Mouse (Mus musculus): Measurements from ENCODE around the gene Trim7. TPM values are rescaled to one million over a fixed set of nuclear protein-coding genes. Genes with fewer than 3 reads are reported as not detected.
A peak's percentile ranks its signal among the peaks of the same experiment; 100 is the strongest.

The Trim7 gene
- polyA plus RNA-seq, 1 experiment: 80.3 TPM

DNA sequence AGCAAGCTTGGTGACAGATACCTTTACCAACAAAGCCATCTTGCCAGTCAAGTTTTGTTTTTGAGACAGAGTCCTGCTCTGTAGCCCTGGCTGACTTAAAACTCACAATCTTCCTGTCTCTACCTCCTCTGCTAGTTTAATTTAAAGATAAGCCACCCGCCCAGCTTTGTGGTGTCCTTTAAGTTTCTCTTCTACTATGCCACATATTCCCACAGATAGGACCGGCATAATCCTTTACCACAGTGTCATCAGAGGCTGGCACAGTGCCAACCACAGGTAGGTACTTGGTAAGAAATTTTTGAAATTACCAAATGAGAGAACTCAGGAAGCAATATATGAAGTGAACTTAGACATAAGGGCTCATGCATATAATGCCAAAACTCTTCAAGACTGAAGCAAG lies 15.8 kb upstream of the Trim7 start:
- WGBS: 69% methylated on average over 2 of the region's 2 CpGs
- Histone ChIP-seq H3K4me1 (ENCODE audit: control insufficient read depth, insufficient read depth, low read length) (peaks cover 4% of the 10 kb centered on the region; the same call in 1 of the 2 replicates), H3K27ac (ENCODE audit: insufficient read depth, low read depth, low read length) (no peak overlapping the region), H3K36me3 (ENCODE audit: control insufficient read depth, insufficient read depth, low read length) (peaks cover 17% of the 10 kb centered on the region), H3K27me3 (replicated peaks; ENCODE audit: control insufficient read depth, insufficient read depth, low read length) (no peaks in the 10 kb centered on the region), H3K4me3 (ENCODE audit: insufficient read depth, low read depth, low read length) (no peak overlapping the region)
- no peak for DNase-seq
- no peak for TF ChIP-seq CTCF (conservative IDR thresholded peaks at IDR 0.05; ENCODE audit: insufficient read depth, insufficient read length, low read depth, low read length)
- TF ChIP-seq POLR2A (IDR thresholded peaks at IDR 0.05; ENCODE audit: low read depth, low read length): no peak

DNA sequence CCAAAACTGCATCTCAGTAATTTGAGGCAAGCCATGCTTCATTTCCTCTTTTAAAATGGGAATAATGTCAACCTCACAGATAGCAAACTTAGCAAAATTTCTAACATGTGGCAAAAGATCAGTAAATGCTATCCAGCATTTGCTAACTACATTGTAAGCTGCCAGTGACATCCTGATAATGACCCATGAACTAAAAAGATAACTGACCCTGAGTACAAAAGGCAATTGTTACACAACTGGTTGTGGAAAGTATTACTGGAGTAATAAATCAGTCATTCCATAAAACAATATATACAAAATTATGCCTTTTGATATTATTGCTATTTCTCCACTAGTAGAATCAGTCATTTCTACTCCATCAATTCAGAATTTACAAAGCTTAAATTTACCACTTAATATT lies 12.2 kb upstream of the Trim7 start:
- Histone ChIP-seq H3K36me3 (ENCODE audit: control insufficient read depth, insufficient read depth, low read length) (peaks cover 4% of the 10 kb centered on the region), H3K4me3 (ENCODE audit: insufficient read depth, low read depth, low read length) (no peak overlapping the region), H3K4me1 (ENCODE audit: control insufficient read depth, insufficient read depth, low read length) (peaks cover 12% of the 10 kb centered on the region), H3K27ac (ENCODE audit: insufficient read depth, low read depth, low read length) (no peak overlapping the region), H3K27me3 (replicated peaks; ENCODE audit: control insufficient read depth, insufficient read depth, low read length) (no peaks in the 10 kb centered on the region)
- no peak for DNase-seq
- TF ChIP-seq POLR2A (IDR thresholded peaks at IDR 0.05; ENCODE audit: low read depth, low read length) (no peak), CTCF (conservative IDR thresholded peaks at IDR 0.05; ENCODE audit: insufficient read depth, insufficient read length, low read depth, low read length) (no peak)

DNA sequence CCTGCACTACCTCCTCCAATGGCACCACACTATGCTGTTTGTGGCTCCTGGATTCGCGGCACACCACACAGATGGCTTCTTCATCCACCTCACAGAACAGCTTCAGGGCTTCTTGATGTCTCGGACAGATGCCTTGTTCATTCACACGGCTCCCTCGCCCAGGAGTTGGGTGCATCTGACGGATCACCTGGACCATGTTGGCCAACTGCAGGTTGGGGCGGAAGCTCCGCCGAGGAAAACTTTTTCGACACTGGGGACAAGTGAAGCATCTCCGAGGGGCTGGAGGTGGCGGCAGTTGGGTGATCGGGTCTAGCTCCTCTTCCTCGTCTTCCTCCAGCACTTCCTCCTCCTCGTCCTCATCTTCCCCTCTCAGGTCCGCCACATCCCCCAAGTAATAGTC lies 10.1 kb upstream of the Trim7 start:
- TF ChIP-seq CTCF (conservative IDR thresholded peaks at IDR 0.05; ENCODE audit: insufficient read depth, insufficient read length, low read depth, low read length) (no peak), POLR2A (IDR thresholded peaks at IDR 0.05; ENCODE audit: low read depth, low read length) (no peak)
- H3K27ac ChIP-seq (ENCODE audit: insufficient read depth, low read depth, low read length): no peak overlapping the region
- peaks cover 12% of the 10 kb centered on the region for H3K4me1 ChIP-seq (ENCODE audit: control insufficient read depth, insufficient read depth, low read length)
- H3K27me3 ChIP-seq (replicated peaks; ENCODE audit: control insufficient read depth, insufficient read depth, low read length): no peaks in the 10 kb centered on the region
- H3K4me3 ChIP-seq (ENCODE audit: insufficient read depth, low read depth, low read length): peak overlapping the region; percentile 93
- DNase-seq: no peak
- peaks cover 2% of the 10 kb centered on the region; the same call in 1 of the 2 replicates for H3K36me3 ChIP-seq (ENCODE audit: control insufficient read depth, insufficient read depth, low read length)
- 39% methylated on average over 16 of the region's 16 CpGs for WGBS

DNA sequence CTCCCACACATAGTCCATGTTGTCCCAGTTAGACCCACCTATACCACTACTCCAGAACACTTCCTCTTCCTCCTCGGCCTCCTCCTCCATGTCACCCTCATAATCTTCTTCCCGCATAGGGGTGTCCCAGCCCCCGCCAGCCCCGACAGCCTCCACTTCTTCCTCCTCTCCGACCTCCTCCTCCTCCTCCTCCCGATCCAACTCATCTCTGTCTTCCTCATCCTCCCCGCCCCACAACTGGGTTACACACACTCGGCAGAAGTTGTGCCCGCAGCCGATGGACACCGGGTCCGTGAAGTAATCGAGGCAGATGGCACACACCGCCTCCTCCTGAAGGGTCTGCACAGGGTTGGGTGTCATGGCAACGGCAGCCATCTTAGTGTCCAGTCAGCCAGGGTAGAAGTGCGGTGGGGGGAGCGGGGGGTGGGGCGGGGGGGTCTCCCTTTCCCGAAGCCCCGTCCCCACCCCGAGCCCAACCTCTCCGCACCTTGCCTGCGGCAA lies 9.6 kb upstream of the Trim7 start:
- Histone ChIP-seq H3K27ac (ENCODE audit: insufficient read depth, low read depth, low read length) (peak overlapping the region; percentile 29; the same call in 1 of the 2 replicates), H3K27me3 (replicated peaks; ENCODE audit: control insufficient read depth, insufficient read depth, low read length) (no peaks in the 10 kb centered on the region), H3K4me1 (ENCODE audit: control insufficient read depth, insufficient read depth, low read length) (peaks cover 12% of the 10 kb centered on the region), H3K36me3 (ENCODE audit: control insufficient read depth, insufficient read depth, low read length) (0 out of 2 replicates have a peak, but pooled peaks cover under 1% of the 10 kb centered on the region), H3K4me3 (ENCODE audit: insufficient read depth, low read depth, low read length) (peak overlapping the region; percentile 93)
- 2% methylated on average over 22 of the region's 23 CpGs for WGBS
- peak; percentile 3 for TF ChIP-seq POLR2A (IDR thresholded peaks at IDR 0.05; ENCODE audit: low read depth, low read length)
- no peak for TF ChIP-seq CTCF (conservative IDR thresholded peaks at IDR 0.05; ENCODE audit: insufficient read depth, insufficient read length, low read depth, low read length)
- no peak for DNase-seq

DNA sequence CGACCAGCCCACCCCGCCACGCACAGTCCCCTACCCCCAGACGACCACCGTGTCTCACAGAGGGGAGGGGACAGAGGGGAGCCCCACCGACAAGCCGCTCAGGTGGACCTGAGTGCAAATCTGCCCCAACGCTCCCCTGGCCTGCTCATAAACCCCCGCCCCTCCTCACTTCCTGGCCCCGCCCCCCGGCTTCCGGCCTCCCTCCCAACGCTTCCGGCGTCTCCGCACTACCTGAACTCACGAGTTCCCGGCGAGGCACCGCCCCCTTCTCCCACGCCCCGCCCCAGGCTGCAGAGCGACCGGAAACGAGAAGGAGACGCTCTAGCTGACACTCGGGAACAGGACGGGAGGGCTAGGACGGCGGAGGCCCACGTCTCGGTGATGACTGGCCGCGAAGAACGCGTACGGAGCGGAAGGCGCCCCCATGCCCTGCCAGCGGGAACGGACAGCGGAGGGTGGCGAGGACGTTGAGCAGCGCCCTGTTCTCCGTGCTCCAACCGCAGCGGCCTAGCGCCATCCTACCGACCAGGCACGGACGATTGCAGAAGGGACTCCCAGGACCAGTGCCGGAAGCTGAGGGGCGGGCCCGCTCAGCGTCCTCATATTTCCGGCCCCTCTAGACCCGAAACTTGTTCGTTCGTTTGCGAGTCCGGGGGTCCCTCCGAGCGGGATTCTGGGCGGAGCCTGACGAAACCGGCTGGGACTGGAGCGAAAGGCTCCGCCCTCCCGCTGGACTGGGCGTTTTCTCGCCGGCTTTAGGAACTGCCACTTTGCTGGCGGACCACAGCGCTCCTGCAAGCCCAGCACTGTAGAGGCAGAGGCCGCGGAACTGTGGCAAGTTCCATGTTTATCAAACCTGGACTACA lies 8.9 kb upstream of the Trim7 start, which contains the start of gene Trim41:
Trim41 (minus strand) TSS at position 554 of the 866 bp plus-strand sequence.
- Histone ChIP-seq H3K36me3 (ENCODE audit: control insufficient read depth, insufficient read depth, low read length) (no peaks in the 10 kb centered on the region), H3K27me3 (replicated peaks; ENCODE audit: control insufficient read depth, insufficient read depth, low read length) (no peaks in the 10 kb centered on the region), H3K4me3 (ENCODE audit: insufficient read depth, low read depth, low read length) (peak within 1 kb of the TSS; percentile 98), H3K27ac (ENCODE audit: insufficient read depth, low read depth, low read length) (peak within 1 kb of the TSS; percentile 100), H3K4me1 (ENCODE audit: control insufficient read depth, insufficient read depth, low read length) (peaks cover 12% of the 10 kb centered on the region)
- peak; percentile 100 for DNase-seq
- WGBS: under 1% methylated on average over 75 of the region's 77 CpGs
- peak; percentile 95 for TF ChIP-seq POLR2A (IDR thresholded peaks at IDR 0.05; ENCODE audit: low read depth, low read length)
- TF ChIP-seq CTCF (conservative IDR thresholded peaks at IDR 0.05; ENCODE audit: insufficient read depth, insufficient read length, low read depth, low read length): no peak

DNA sequence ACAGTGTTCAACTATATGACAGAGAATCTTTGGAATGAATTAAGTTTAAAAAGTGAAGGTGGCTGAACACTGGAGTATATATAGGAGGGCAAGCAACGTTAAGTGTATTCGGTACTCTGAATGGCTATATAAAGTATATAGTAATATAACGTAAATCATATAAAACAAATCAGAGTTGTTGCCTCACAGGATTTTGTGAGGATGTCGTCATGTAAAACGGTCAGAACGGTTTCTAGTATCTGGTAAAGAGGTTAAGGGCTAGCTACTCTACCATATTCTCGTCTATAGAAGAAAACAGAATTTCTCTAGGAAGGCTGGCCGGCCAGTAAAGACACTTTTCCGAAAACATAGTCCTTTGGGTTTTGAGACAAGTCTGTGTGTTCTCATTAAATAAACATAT lies 8.1 kb upstream of the Trim7 start:
- Histone ChIP-seq H3K4me3 (ENCODE audit: insufficient read depth, low read depth, low read length) (peak overlapping the region; percentile 98), H3K36me3 (ENCODE audit: control insufficient read depth, insufficient read depth, low read length) (no peaks in the 10 kb centered on the region), H3K4me1 (ENCODE audit: control insufficient read depth, insufficient read depth, low read length) (peaks cover 12% of the 10 kb centered on the region), H3K27me3 (replicated peaks; ENCODE audit: control insufficient read depth, insufficient read depth, low read length) (no peaks in the 10 kb centered on the region), H3K27ac (ENCODE audit: insufficient read depth, low read depth, low read length) (peak overlapping the region; percentile 98)
- no peak for DNase-seq
- WGBS: 3% methylated on average over 9 of the region's 9 CpGs
- no peak for TF ChIP-seq POLR2A (IDR thresholded peaks at IDR 0.05; ENCODE audit: low read depth, low read length)
- TF ChIP-seq CTCF (conservative IDR thresholded peaks at IDR 0.05; ENCODE audit: insufficient read depth, insufficient read length, low read depth, low read length): no peak

DNA sequence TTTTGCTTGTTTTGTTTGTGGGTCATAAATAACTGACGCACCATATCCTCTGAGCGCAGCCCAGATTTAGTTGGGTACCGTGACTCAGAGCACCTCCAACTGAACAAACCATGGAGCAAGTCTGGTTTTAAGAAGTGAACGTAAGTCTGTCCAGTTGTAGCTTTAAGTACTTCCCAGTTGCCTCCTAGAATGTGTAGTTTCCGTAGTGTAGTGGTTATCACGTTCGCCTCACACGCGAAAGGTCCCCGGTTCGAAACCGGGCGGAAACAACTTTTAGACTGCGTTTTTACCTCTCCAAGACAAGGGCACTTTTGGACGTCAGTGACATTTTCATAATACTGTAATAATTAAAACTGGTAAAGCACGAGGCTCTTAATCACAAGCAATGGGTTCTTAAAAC lies 7.6 kb upstream of the Trim7 start:
- Histone ChIP-seq H3K27ac (ENCODE audit: insufficient read depth, low read depth, low read length) (peak overlapping the region; percentile 62), H3K4me1 (ENCODE audit: control insufficient read depth, insufficient read depth, low read length) (peaks cover 14% of the 10 kb centered on the region), H3K4me3 (ENCODE audit: insufficient read depth, low read depth, low read length) (peak overlapping the region; percentile 24), H3K27me3 (replicated peaks; ENCODE audit: control insufficient read depth, insufficient read depth, low read length) (no peaks in the 10 kb centered on the region), H3K36me3 (ENCODE audit: control insufficient read depth, insufficient read depth, low read length) (no peaks in the 10 kb centered on the region)
- TF ChIP-seq CTCF (conservative IDR thresholded peaks at IDR 0.05; ENCODE audit: insufficient read depth, insufficient read length, low read depth, low read length) (no peak), POLR2A (IDR thresholded peaks at IDR 0.05; ENCODE audit: low read depth, low read length) (no peak)
- peak; percentile 94 for DNase-seq
- WGBS: 2% methylated on average over 16 of the region's 16 CpGs
